Mouse (Mus musculus): ENCODE measurements around the gene Gm13279.
"Not testable (repeated sequence)": the region's sequence is repeated elsewhere in the genome, so short reads cannot be mapped to it uniquely, and the experiment has no call there.

The Gm13279 gene

DNA sequence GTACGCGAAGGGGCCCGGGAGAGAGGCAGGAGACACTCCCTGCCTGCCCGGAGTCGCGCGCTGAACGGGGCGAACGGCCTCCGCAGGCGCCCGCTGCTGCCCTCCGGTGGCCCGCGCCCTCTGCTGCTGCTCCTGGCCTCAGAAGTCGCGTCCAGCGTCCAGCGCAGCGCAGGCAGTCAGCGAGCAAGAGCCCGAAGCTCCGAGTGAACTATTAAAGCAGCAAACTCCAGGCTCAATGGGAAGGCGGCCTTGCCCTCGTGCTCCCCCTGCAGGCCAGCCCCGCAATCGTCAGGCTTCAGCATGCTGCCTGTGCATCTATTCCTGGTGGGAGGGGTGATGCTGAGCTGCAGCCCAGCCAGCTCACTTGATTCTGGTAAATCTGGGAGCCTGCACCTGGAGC, at the start of gene Gm13279:
Gene Gm13279 (plus strand): TSS at position 301 of the 400 bp plus-strand sequence.
- DNase-seq (ENCODE audit: extremely low spot score, low read depth, low spot score): not testable (repeated sequence)

DNA sequence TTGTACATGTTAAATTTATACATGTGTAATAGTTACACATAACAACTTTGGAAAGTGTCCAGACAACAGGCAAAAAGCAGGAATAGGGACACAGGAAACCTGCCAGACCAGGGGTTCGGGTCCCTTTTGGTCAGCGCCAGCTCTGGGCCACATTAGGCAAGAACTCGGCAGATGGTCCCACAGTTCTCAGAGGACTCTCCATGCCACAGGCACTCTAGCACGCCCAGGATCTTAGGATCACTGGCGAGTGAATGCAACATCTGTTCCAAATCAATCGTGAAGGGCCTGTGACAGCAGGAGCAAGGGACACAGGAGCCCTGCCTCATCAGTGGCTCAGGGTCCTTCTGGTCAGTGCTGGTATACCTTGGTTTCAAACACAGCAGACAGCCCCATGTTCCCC, 47.3 kb upstream of the Gm13279 start:
- DNase-seq (ENCODE audit: extremely low spot score, low read depth, low spot score): no peak

DNA sequence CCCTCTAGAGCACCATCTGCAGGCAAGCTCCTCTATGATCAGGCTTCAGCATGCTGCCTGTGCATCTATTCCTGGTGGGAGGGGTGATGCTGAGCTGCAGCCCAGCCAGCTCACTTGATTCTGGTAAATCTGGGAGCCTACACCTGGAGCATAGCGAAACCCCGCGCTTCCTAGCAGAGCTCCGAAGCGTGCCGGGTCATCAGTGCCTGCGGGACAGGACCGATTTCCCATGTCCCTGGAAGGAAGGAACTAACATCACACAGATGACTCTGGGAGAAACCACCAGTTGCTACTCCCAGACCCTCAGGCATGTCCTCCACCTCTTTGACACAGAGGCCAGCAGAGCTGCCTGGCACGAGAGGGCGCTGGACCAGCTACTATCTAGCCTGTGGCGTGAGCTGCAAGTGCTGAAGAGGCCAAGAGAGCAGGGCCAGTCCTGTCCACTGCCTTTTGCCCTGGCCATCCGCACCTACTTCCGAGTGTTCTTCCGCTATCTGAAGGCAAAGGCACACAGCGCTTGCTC, 42.3 kb upstream of the Gm13279 start, which contains the start of gene Gm13271:
Gene Gm13271 (plus strand): TSS at position 51 of the 523 bp plus-strand sequence.
- not testable (repeated sequence) for DNase-seq (ENCODE audit: extremely low spot score, low read depth, low spot score)

DNA sequence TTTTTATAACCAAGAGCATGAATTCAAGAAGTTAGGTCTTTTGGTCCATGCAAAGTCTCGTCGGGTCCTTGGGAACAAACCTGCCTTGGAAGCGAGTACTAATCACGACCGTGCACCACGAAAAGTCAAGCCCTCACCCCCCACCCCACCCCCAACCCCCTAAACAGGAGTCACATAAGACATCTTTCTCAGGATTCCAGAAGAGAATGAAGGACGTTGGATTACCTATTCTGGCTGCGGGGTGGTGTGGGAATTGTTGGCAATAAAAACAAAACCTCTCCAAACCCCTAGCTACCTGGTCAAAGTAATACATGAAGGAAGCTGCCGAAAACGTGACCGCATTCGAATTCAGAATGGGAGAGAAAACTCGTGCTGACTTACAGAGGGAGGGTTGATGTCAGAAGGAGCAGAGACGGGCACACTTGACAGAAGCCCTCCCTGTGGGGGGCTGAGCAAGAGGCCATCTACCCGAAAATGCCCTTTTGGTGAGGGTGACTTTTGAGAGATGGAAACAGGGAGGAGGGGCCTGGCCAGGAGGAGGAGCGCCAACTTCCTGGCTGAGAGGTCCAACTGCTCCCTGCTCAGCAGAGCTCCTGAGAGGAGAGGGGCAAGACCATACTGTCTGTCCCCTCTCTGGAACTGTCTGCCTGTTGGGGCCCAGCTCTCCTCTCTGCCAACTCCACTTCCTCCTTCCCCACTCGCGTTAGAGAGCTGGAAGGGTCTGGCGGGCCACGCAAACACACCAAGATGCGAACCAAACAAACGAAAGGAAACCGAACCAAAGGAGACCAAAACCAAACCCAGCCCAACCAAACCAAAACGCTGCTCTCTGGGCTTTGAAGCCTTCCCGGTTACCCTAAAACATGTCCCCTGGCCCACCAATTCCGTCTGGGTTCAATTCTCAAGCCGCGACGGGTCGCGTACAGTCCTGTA, 40.4 kb upstream of the Gm13279 start:
- not testable (repeated sequence) for DNase-seq (ENCODE audit: extremely low spot score, low read depth, low spot score)

DNA sequence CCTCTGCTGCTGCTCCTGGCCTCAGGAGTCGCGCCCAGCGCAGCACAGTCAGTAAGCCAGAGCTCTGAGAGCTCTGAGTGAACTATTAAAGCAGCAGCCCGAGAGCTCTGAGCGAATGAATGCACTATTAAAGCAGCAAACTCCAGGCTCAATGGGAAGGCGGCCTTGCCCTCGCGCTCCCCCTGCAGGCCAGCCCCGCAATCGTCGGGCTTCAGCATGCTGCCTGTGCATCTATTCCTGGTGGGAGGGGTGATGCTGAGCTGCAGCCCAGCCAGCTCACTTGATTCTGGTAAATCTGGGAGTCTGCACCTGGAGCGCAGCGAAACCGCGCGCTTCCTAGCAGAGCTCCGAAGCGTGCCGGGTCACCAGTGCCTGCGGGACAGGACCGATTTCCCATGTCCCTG, 39.6 kb upstream of the Gm13279 start:
- DNase-seq (ENCODE audit: extremely low spot score, low read depth, low spot score): not testable (repeated sequence)

DNA sequence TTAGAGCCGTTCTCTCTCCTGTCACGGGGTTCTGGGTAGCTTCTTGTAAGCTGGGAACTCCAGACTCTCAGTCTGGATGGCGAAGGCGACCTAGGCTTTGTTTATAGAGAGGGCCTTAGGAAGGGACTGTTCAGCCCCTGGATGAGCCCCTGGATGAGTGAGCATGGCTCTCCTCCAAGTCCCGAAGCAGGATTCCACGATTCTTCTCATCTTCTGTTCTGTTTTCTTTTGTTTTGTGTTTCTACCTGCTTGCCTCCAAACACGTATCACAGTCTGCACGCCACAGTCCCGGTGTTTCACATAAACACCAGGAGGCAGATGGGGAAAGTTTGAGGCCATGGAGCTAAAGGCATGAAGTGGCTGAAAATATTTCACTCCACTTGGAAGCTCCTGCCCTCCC, 38.4 kb upstream of the Gm13279 start:
- not testable (repeated sequence) for DNase-seq (ENCODE audit: extremely low spot score, low read depth, low spot score)

DNA sequence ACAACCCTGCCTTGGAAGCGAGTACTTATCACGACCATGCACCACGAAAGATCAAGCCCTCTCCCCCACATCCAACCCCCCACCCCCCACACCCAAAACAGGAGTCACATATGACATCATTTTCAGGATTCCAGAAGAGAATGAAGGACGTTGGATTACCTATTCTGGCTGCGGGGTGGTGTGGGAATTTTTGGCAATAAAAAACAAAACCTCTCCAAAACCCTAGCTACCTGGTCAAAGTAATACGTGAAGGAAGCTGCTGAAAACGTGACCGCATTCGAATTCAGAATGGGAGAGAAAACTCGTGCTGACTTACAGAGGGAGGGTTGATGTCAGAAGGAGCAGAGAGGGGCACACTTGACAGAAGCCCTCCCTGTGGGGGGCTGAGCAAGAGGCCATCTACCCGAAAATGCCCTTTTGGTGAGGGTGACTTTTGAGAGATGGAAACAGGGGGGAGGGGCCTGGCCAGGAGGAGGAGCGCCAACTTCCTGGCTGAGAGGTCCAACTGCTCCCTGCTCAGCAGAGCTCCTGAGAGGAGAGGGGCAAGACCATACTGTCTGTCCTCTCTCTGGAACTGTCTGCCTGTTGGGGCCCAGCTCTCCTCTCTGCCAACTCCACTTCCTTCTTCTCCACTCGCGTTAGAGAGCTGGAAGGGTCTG, 37.5 kb upstream of the Gm13279 start, which contains the start of gene Gm13283:
Gene Gm13283 (plus strand): TSS at position 510 of the 659 bp plus-strand sequence.
- DNase-seq (ENCODE audit: extremely low spot score, low read depth, low spot score): not testable (repeated sequence)

DNA sequence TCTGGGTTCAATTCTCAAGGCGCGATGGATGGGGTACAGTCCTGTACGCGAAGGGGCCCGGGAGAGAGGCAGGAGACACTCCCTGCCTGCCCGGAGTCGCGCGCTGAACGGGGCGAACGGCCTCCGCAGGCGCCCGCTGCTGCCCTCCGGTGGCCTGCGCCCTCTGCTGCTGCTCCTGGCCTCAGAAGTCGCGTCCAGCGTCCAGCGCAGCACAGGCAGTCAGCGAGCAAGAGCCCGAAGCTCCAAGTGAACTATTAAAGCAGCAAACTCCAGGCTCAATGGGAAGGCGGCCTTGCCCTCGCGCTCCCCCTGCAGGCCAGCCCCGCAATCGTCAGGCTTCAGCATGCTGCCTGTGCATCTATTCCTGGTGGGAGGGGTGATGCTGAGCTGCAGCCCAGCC, 36.8 kb upstream of the Gm13279 start:
- not testable (repeated sequence) for DNase-seq (ENCODE audit: extremely low spot score, low read depth, low spot score)

DNA sequence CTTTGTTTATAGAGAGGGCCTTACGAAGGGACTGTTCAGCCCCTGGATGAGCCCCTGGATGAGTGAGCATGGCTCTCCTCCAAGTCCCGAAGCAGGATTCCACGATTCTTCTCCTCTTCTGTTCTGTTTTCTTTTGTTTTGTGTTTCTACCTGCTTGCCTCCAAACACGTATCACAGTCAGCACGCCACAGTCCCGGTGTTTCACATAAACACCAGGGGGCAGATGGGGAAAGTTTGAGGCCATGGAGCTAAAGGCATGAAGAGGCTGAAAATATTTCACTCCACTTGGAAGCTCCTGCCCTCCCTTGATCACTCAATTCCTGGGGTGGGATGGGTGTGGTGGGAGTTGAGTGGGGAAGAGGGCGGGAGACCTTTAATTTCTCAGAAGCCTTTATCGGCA, 35.4 kb upstream of the Gm13279 start:
- DNase-seq (ENCODE audit: extremely low spot score, low read depth, low spot score): not testable (repeated sequence)

DNA sequence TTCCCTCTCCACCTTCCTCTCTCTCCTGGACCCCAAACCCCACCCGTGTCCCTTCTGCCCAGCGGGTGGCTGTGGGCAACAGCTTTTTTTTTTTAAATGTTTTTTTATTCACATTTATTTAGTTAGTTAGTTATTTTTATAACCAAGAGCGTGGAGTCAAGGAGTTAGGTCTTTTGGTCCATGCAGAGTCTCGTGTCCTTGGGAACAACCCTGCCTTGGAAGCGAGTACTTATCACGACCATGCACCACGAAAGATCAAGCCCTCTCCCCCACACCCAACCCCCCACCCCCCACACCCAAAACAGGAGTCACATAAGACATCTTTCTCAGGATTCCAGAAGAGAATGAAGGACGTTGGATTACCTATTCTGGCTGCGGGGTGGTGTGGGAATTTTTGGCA, 34.9 kb upstream of the Gm13279 start:
- DNase-seq (ENCODE audit: extremely low spot score, low read depth, low spot score): not testable (repeated sequence)

DNA sequence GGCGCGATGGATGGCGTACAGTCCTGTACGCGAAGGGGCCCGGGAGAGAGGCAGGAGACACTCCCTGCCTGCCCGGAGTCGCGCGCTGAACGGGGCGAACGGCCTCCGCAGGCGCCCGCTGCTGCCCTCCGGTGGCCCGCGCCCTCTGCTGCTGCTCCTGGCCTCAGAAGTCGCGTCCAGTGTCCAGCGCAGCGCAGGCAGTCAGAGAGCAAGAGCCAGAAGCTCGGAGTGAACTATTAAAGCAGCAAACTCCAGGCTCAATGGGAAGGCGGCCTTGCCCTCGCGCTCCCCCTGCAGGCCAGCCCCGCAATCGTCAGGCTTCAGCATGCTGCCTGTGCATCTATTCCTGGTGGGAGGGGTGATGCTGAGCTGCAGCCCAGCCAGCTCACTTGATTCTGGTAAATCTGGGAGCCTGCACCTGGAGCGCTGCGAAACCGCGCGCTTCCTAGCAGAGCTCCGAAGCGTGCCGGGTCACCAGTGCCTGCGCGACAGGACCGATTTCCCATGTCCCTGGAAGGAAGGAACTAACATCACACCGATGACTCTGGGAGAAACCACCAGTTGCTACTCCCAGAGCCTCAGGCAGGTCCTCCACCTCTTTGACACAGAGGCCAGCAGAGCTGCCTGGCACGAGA, 33.7 kb upstream of the Gm13279 start:
- not testable (repeated sequence) for DNase-seq (ENCODE audit: extremely low spot score, low read depth, low spot score)

DNA sequence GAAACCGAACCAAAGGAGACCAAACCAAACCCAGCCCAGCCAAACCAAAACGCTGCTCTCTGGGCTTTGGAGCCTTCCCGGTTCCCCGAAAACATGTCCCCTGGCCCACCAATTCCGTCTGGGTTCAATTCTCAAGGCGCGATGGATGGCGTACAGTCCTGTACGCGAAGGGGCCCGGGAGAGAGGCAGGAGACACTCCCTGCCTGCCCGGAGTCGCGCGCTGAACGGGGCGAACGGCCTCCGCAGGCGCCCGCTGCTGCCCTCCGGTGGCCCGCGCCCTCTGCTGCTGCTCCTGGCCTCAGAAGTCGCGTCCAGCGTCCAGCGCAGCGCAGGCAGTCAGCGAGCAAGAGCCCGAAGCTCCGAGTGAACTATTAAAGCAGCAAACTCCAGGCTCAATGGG, 23.7 kb upstream of the Gm13279 start, which contains the start of gene Gm13290:
Gene Gm13290 (plus strand): TSS at position 301 of the 400 bp plus-strand sequence.
- DNase-seq (ENCODE audit: extremely low spot score, low read depth, low spot score): not testable (repeated sequence)

DNA sequence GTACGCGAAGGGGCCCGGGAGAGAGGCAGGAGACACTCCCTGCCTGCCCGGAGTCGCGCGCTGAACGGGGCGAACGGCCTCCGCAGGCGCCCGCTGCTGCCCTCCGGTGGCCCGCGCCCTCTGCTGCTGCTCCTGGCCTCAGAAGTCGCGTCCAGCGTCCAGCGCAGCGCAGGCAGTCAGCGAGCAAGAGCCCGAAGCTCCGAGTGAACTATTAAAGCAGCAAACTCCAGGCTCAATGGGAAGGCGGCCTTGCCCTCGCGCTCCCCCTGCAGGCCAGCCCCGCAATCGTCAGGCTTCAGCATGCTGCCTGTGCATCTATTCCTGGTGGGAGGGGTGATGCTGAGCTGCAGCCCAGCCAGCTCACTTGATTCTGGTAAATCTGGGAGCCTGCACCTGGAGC, 20.6 kb upstream of the Gm13279 start, which contains the start of gene Gm13289:
Gene Gm13289 (plus strand): TSS at position 301 of the 400 bp plus-strand sequence.
- not testable (repeated sequence) for DNase-seq (ENCODE audit: extremely low spot score, low read depth, low spot score)

DNA sequence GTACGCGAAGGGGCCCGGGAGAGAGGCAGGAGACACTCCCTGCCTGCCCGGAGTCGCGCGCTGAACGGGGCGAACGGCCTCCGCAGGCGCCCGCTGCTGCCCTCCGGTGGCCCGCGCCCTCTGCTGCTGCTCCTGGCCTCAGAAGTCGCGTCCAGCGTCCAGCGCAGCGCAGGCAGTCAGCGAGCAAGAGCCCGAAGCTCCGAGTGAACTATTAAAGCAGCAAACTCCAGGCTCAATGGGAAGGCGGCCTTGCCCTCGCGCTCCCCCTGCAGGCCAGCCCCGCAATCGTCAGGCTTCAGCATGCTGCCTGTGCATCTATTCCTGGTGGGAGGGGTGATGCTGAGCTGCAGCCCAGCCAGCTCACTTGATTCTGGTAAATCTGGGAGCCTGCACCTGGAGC, 17.6 kb upstream of the Gm13279 start, which contains the start of gene Gm13272:
Gene Gm13272 (plus strand): TSS at position 301 of the 400 bp plus-strand sequence.
- DNase-seq (ENCODE audit: extremely low spot score, low read depth, low spot score): not testable (repeated sequence)

DNA sequence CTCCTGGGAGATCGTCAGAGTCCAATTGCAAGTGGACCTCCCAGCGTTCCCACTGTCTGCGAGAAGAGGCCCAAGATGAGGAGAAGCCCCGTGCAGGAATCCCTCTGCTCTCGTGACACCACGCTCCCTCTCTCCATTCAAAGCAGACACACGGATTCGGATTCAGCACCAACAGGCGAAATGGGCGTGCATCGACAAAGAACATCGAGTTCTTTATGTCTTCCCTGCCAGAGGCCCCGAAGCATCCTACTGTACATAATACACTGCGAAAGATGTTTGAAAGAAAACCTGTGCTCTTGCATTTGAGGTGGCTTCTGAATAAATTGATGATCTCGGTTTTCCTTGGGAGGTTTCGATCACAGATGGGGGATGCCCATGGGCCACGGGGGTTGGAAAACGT, 16.9 kb upstream of the Gm13279 start:
- not testable (repeated sequence) for DNase-seq (ENCODE audit: extremely low spot score, low read depth, low spot score)

DNA sequence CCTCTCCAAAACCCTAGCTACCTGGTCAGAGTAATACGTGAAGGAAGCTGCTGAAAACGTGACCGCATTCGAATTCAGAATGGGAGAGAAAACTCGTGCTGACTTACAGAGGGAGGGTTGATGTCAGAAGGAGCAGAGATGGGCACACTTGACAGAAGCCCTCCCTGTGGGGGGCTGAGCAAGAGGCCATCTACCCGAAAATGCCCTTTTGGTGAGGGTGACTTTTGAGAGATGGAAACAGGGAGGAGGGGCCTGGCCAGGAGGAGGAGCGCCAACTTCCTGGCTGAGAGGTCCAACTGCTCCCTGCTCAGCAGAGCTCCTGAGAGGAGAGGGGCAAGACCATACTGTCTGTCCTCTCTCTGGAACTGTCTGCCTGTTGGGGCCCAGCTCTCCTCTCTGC, 15.4 kb upstream of the Gm13279 start, which contains the start of gene Ifnz:
Gene Ifnz (plus strand): TSS at position 301 of the 400 bp plus-strand sequence.
- DNase-seq (ENCODE audit: extremely low spot score, low read depth, low spot score): not testable (repeated sequence)

DNA sequence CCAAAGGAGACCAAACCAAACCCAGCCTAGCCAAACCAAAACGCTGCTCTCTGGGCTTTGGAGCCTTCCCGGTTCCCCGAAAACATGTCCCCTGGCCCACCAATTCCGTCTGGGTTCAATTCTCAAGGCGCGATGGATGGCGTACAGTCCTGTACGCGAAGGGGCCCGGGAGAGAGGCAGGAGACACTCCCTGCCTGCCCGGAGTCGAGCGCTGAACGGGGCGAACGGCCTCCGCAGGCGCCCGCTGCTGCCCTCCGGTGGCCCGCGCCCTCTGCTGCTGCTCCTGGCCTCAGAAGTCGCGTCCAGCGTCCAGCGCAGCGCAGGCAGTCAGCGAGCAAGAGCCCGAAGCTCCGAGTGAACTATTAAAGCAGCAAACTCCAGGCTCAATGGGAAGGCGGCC, 14.9 kb upstream of the Gm13279 start:
- DNase-seq (ENCODE audit: extremely low spot score, low read depth, low spot score): not testable (repeated sequence)

DNA sequence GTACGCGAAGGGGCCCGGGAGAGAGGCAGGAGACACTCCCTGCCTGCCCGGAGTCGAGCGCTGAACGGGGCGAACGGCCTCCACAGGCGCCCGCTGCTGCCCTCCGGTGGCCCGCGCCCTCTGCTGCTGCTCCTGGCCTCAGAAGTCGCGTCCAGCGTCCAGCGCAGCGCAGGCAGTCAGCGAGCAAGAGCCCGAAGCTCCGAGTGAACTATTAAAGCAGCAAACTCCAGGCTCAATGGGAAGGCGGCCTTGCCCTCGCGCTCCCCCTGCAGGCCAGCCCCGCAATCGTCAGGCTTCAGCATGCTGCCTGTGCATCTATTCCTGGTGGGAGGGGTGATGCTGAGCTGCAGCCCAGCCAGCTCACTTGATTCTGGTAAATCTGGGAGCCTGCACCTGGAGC, 11.8 kb upstream of the Gm13279 start, which contains the start of gene Gm13276:
Gene Gm13276 (plus strand): TSS at position 301 of the 400 bp plus-strand sequence.
- not testable (repeated sequence) for DNase-seq (ENCODE audit: extremely low spot score, low read depth, low spot score)

DNA sequence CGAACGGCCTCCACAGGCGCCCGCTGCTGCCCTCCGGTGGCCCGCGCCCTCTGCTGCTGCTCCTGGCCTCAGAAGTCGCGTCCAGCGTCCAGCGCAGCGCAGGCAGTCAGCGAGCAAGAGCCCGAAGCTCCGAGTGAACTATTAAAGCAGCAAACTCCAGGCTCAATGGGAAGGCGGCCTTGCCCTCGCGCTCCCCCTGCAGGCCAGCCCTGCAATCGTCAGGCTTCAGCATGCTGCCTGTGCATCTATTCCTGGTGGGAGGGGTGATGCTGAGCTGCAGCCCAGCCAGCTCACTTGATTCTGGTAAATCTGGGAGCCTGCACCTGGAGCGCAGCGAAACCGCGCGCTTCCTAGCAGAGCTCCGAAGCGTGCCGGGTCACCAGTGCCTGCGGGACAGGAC, 8.8 kb upstream of the Gm13279 start, which contains the start of gene Gm13277:
Gene Gm13277 (plus strand): TSS at position 231 of the 400 bp plus-strand sequence.
- not testable (repeated sequence) for DNase-seq (ENCODE audit: extremely low spot score, low read depth, low spot score)

DNA sequence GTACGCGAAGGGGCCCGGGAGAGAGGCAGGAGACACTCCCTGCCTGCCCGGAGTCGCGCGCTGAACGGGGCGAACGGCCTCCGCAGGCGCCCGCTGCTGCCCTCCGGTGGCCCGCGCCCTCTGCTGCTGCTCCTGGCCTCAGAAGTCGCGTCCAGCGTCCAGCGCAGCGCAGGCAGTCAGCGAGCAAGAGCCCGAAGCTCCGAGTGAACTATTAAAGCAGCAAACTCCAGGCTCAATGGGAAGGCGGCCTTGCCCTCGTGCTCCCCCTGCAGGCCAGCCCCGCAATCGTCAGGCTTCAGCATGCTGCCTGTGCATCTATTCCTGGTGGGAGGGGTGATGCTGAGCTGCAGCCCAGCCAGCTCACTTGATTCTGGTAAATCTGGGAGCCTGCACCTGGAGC, 5.9 kb upstream of the Gm13279 start, which contains the start of gene Gm13278:
Gene Gm13278 (plus strand): TSS at position 301 of the 400 bp plus-strand sequence.
- not testable (repeated sequence) for DNase-seq (ENCODE audit: extremely low spot score, low read depth, low spot score)
